Mouse (Mus musculus) limb, embryonic 11.5 days (tissue): ENCODE measurements around the gene Tmed9. TPM values are rescaled to one million over a fixed set of nuclear protein-coding genes. Genes with fewer than 3 reads are reported as not detected.

Experiments used
- ATAC-seq: fragments of 200-750 bp; cut with Nextera tagmentation; 2 replicates; pipeline ENCODE4 v1.8.0; 2017; ENCODE audit warnings: low read depth; ENCODE audit not compliant: insufficient number of reproducible peaks, low FRiP score, low TSS enrichment
- DNase-seq: peaks from one replicate; pipeline ENCODE4 v3.0.0-alpha.2; 2015; ENCODE audit warnings: low spot score
- H3K27ac ChIP-seq: fragments of 300-500 bp; sonication (generic); replicated peaks from 2 replicates; pipeline ENCODE4 v1.5.1; 2014; ENCODE audit warnings: low read depth, mild to moderate bottlenecking, low read length
- H3K27me3 ChIP-seq: fragments of 300-500 bp; sonication (generic); 2 replicates; pipeline ENCODE4 v1.6.1; 2014; ENCODE audit warnings: mild to moderate bottlenecking, low read length, mixed read lengths; ENCODE audit not compliant: control insufficient read depth, insufficient read depth
- H3K36me3 ChIP-seq: fragments of 300-500 bp; sonication (generic); 2 replicates; pipeline ENCODE4 v1.6.1; 2014; ENCODE audit warnings: mild to moderate bottlenecking, low read length, moderate library complexity, mixed read lengths; ENCODE audit not compliant: control insufficient read depth, insufficient read depth
- H3K4me1 ChIP-seq: fragments of 300-500 bp; sonication (generic); 2 replicates; pipeline ENCODE4 v1.6.1; 2014; ENCODE audit warnings: low read length, mixed read lengths; ENCODE audit not compliant: control insufficient read depth, insufficient read depth
- H3K4me2 ChIP-seq: fragments of 300-500 bp; sonication (generic); 2 replicates; pipeline ENCODE4 v1.6.1; 2014; ENCODE audit warnings: low read depth, mild to moderate bottlenecking, moderate library complexity; ENCODE audit not compliant: severe bottlenecking
- H3K4me3 ChIP-seq: fragments of 300-500 bp; sonication (generic); 2 replicates; pipeline ENCODE4 v1.5.1; 2014; ENCODE audit warnings: low read depth, low read length
- H3K9ac ChIP-seq: fragments of 300-500 bp; sonication (generic); 2 replicates; pipeline ENCODE4 v1.6.1; 2014; ENCODE audit warnings: mild to moderate bottlenecking, low read length
- H3K9me3 ChIP-seq: fragments of 300-500 bp; sonication (generic); 2 replicates; pipeline ENCODE4 v1.6.1; 2016; ENCODE audit warnings: low read length; ENCODE audit not compliant: control insufficient read depth
- WGBS: fragments of 180-500 bp; shearing (Covaris S2); extraction: QIAGEN DNeasy Blood & Tissue Kit; methylation state at CpG from one replicate; pipeline ENCODE4 v1.1.7; 2014; 5-methylcytosine and 5-hydroxymethylcytosine counted together
- polyA plus RNA-seq: library from polyadenylated mRNA; unstranded; fragments of >200 nt; fragmentation: Nextera tagmentation; extraction: Ambion mirVana; gene quantifications from 2 replicates; pipeline ENCODE4 v1.2.1, GENCODE M21; 2014

Gene Tmed9
- polyA plus RNA-seq, 1 experiment from 2014 or later, result 60.9 TPM

DNA sequence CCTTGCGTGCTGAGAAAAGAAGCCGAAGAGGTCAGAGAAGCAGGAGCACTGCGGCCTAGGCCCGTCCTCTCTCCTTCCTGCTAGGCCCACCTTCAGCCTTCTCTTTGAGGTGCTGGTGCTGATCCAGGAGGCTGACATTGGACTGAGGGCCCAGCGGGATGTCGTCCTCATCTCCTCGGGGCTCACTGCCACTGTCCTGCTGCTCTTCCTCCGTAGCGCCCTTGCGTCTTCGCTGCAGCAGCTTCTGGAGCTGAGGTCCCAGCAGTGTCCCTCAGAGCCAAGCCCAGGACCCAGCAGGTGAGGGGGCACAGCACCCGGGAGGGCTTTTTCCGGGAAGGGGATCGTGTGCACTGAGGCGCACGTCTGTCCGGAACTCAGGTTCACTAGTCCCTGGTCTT, 37.7 kb upstream of the Tmed9 start:
- peaks cover 9% of the 10 kb centered on the region; the same call in 1 of the 2 replicates for H3K4me1 ChIP-seq
- peak overlapping the region; percentile 95 for H3K4me2 ChIP-seq
- H3K4me3 ChIP-seq, result peak overlapping the region; percentile 92
- WGBS, result 19% methylated on average over 17 of the region's 17 CpGs
- ATAC-seq (0 out of 2 replicates have a peak, but pooled peaks have one; percentile 10), DNase-seq (peak; percentile 26)
- H3K36me3 ChIP-seq, result peaks cover 23% of the 10 kb centered on the region
- H3K27ac ChIP-seq, result no peak overlapping the region
- H3K27me3 ChIP-seq, result no peaks in the 10 kb centered on the region
- H3K9me3 ChIP-seq, result no peaks in the 10 kb centered on the region
- peak overlapping the region; percentile 79 for H3K9ac ChIP-seq

- Histone ChIP-seq H3K9me3 (no peaks in the 10 kb centered on the region), H3K4me1 (peaks cover 9% of the 10 kb centered on the region; the same call in 1 of the 2 replicates), H3K4me3 (peak within 1 kb of the TSS; percentile 92), H3K9ac (peak within 1 kb of the TSS; percentile 79), H3K27me3 (no peaks in the 10 kb centered on the region), H3K27ac (no peak within 1 kb of the TSS), H3K4me2 (peak within 1 kb of the TSS; percentile 95), H3K36me3 (peaks cover 24% of the 10 kb centered on the region)
- peak; percentile 95 for ATAC-seq
- under 1% methylated on average over 70 of the region's 70 CpGs for WGBS
- DNase-seq, result peak; percentile 99
Measured at GRCm38 (mm10) chr13:55536194-55537175, 37.0 kb upstream of the Tmed9 start, which contains the start of gene Ddx41. Gene Ddx41 (minus strand): TSS chr13:55536658.

DNA sequence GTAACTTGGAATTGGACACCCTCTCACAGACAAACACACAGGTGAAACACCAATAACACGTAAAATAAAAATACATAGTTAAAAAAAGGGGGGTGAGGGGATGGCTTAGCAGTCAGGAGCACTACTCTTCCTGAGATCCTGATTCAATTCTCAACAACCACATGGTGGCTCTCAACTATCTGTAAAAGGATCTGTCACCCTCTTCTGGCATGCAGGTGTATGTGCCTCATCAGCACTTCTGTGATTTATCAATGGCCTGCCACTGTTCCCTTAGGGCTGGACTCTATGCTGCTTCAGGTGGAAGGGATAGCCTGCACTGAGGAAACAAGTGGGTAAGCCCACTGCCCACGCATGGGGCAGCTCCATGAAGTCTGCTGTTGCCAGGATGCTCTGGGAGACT, 32.6 kb upstream of the Tmed9 start:
- Histone ChIP-seq H3K27ac (no peak overlapping the region), H3K4me3 (no peak overlapping the region), H3K4me1 (peaks cover 4% of the 10 kb centered on the region; the same call in 1 of the 2 replicates), H3K9ac (no peak overlapping the region), H3K9me3 (no peaks in the 10 kb centered on the region), H3K27me3 (no peaks in the 10 kb centered on the region), H3K4me2 (no peak overlapping the region), H3K36me3 (peaks cover 29% of the 10 kb centered on the region)
- ATAC-seq (no peak), DNase-seq (no peak)
- WGBS, result 89% methylated on average over 2 of the region's 2 CpGs

GRCm38 (mm10) chr13:55542891-55543290, 30.6 kb upstream of the Tmed9 start:
- ATAC-seq, result no peak
- Histone ChIP-seq H3K36me3 (peaks cover 33% of the 10 kb centered on the region), H3K4me1 (no peaks in the 10 kb centered on the region), H3K9me3 (no peaks in the 10 kb centered on the region), H3K27me3 (no peaks in the 10 kb centered on the region), H3K27ac (no peak overlapping the region), H3K9ac (no peak overlapping the region), H3K4me2 (no peak overlapping the region), H3K4me3 (no peak overlapping the region)
- 98% methylated on average over 4 of the region's 4 CpGs for WGBS
- no peak for DNase-seq

GRCm38 (mm10) chr13:55543447-55543846, 30.1 kb upstream of the Tmed9 start:
- no peaks in the 10 kb centered on the region for H3K27me3 ChIP-seq
- WGBS, result 93% methylated on average over 8 of the region's 8 CpGs
- H3K9me3 ChIP-seq, result no peaks in the 10 kb centered on the region
- no peak overlapping the region for H3K9ac ChIP-seq
- H3K36me3 ChIP-seq, result peaks cover 33% of the 10 kb centered on the region
- H3K4me3 ChIP-seq, result no peak overlapping the region
- ATAC-seq (no peak), DNase-seq (no peak)
- no peaks in the 10 kb centered on the region for H3K4me1 ChIP-seq
- no peak overlapping the region for H3K4me2 ChIP-seq
- H3K27ac ChIP-seq, result no peak overlapping the region

DNA sequence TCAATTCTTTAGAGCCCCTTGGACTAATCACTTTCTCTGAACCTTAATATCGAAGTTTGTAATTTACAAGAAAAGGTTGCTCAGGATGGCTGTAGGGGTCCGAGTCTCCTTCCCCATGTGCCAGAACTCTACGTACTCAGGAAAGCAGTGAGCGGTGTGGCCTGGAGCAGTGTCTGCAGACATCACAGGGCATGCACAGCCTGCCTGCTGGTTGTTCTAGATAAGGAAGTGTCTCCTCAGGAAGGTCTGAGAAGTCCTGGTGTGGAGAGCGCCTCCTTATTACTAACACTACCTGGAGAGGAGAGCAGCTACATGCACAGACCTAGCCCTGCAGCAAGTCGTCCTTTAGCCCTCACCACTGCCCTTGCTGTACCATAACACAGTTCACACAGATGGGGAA, 28.7 kb upstream of the Tmed9 start:
- H3K4me3 ChIP-seq, result no peak overlapping the region

DNA sequence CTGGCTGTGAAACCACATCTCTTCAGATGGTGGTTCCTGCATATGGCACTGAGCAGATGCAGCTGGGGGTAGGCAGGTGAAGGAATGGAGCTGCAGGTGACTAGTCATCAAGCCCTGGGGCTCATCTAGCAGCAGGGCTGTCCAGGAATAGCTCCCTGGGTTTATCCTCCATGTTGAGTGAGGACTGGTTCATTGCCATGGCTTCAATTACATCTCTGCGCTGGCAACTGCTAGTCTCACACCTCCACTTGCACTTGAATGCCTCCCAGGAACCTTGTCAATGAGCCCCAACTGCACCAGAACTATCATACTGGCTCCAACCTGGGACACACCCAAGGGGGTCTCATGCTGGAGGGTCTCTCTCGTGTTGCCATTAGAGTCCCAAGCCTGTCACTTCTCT, 25.6 kb upstream of the Tmed9 start:
- WGBS, result 89% methylated on average over 2 of the region's 2 CpGs
- H3K27ac ChIP-seq, result no peak overlapping the region
- no peak for ATAC-seq
- no peaks in the 10 kb centered on the region for H3K4me1 ChIP-seq
- no peak overlapping the region for H3K9ac ChIP-seq
- DNase-seq, result no peak
- peaks cover 19% of the 10 kb centered on the region for H3K36me3 ChIP-seq
- H3K4me2 ChIP-seq, result no peak overlapping the region
- no peaks in the 10 kb centered on the region for H3K27me3 ChIP-seq
- H3K9me3 ChIP-seq, result no peaks in the 10 kb centered on the region
- H3K4me3 ChIP-seq, result no peak overlapping the region

More for the DNA sequence above, 28.7 kb upstream of the Tmed9 start:
- H3K36me3 ChIP-seq, result peaks cover 29% of the 10 kb centered on the region
- no peaks in the 10 kb centered on the region for H3K4me1 ChIP-seq
- H3K9me3 ChIP-seq, result no peaks in the 10 kb centered on the region
- 92% methylated on average over 6 of the region's 6 CpGs for WGBS
- ATAC-seq (no peak), DNase-seq (no peak)
- H3K9ac ChIP-seq, result no peak overlapping the region
- H3K27me3 ChIP-seq, result no peaks in the 10 kb centered on the region
- no peak overlapping the region for H3K4me2 ChIP-seq
- no peak overlapping the region for H3K27ac ChIP-seq

- ATAC-seq, result no peak
- 93% methylated on average over 5 of the region's 5 CpGs for WGBS
- no peak for DNase-seq
- H3K9me3 ChIP-seq, result no peaks in the 10 kb centered on the region
- no peak overlapping the region for H3K4me2 ChIP-seq
- H3K9ac ChIP-seq, result no peak overlapping the region
- no peak overlapping the region for H3K27ac ChIP-seq
- H3K27me3 ChIP-seq, result no peaks in the 10 kb centered on the region
- H3K4me1 ChIP-seq, result no peaks in the 10 kb centered on the region
- peaks cover 15% of the 10 kb centered on the region for H3K36me3 ChIP-seq
- no peak overlapping the region for H3K4me3 ChIP-seq
Measured at GRCm38 (mm10) chr13:55548426-55548825, 25.1 kb upstream of the Tmed9 start.
